Mouse (Mus musculus): ENCODE results near the gene Gemin8. TPM values are rescaled to one million over a fixed set of nuclear protein-coding genes. Genes with fewer than 3 reads are reported as not detected.

Gemin8 gene
- polyA plus RNA-seq, 1 experiment from 2014 or later: 8.0 TPM

DNA sequence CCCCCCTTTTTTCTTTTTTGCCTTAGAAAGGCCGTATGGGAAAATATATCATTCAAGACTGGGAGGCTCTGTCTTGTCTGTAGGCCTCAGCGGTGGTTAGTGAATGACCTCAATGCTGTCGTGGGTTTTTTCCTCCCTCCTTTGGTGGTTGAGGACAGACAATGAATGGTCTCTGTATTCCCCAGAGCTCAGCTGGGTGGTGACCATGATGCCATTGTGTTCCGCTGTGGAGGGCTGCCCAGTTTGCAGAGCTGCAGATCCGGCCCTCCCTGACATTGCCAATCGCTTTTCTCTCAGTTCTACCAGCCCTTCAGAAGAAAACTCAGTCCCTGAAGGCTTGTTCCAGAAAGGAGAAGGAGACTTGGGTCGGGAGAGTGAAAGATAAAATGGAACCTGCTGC lies 3.5 kb downstream of the Gemin8 start:
- no peak overlapping the region for H3K4me3 ChIP-seq (ENCODE audit: low read depth, low read length)
- no peak overlapping the region for H3K4me2 ChIP-seq (ENCODE audit: low read depth, low read length)
- 37% methylated on average over 7 of the region's 7 CpGs for WGBS

DNA sequence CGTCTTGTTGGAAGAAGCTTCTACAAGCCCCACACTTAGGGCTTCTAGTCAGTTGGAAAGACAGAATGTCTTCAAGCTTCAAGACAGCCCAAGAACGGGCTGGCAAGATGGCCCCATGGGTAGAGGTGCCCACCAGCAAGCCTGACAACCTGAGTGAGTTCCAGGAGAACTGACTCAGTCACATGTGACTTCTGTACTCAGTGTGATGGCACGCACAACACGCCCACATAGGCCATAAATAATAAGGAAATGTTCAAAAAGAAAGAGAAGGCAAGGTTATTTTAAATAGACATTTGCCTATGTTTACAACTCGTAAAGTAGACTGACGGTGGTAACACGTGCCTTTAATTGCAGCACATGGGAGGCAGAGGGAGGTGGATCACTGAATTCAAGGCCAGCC lies 7.7 kb downstream of the Gemin8 start:
- no peak for ATAC-seq (ENCODE audit: low read depth)
- H3K4me2 ChIP-seq (ENCODE audit: low read depth, low read length): no peak overlapping the region
- H3K27ac ChIP-seq (ENCODE audit: low read depth, low read length): no peak overlapping the region
- no peaks in the 10 kb centered on the region for H3K36me3 ChIP-seq (ENCODE audit: control insufficient read depth, insufficient read depth, low read length)
- H3K9me3 ChIP-seq (ENCODE audit: control insufficient read depth, low read length): no peaks in the 10 kb centered on the region
- H3K4me1 ChIP-seq (ENCODE audit: control insufficient read depth, insufficient read depth, low read length): no peaks in the 10 kb centered on the region
- WGBS: 92% methylated on average over 7 of the region's 7 CpGs
- no peak overlapping the region for H3K4me3 ChIP-seq (ENCODE audit: low read depth, low read length)
- H3K27me3 ChIP-seq (ENCODE audit: control insufficient read depth, insufficient read depth, low read length): no peaks in the 10 kb centered on the region
- no peak overlapping the region for H3K9ac ChIP-seq (replicated peaks; ENCODE audit: low read depth, low read length)

More for the DNA sequence above, 3.5 kb downstream of the Gemin8 start:
- no peaks in the 10 kb centered on the region for H3K4me1 ChIP-seq (ENCODE audit: control insufficient read depth, insufficient read depth, low read length)
- no peaks in the 10 kb centered on the region for H3K36me3 ChIP-seq (ENCODE audit: control insufficient read depth, insufficient read depth, low read length)
- peak; percentile 22; the same call in 1 of the 2 replicates for ATAC-seq (ENCODE audit: low read depth)
- no peaks in the 10 kb centered on the region for H3K27me3 ChIP-seq (ENCODE audit: control insufficient read depth, insufficient read depth, low read length)
- no peak overlapping the region for H3K9ac ChIP-seq (replicated peaks; ENCODE audit: low read depth, low read length)
- H3K9me3 ChIP-seq (ENCODE audit: control insufficient read depth, low read length): no peaks in the 10 kb centered on the region
- H3K27ac ChIP-seq (ENCODE audit: low read depth, low read length): peak overlapping the region; percentile 35

DNA sequence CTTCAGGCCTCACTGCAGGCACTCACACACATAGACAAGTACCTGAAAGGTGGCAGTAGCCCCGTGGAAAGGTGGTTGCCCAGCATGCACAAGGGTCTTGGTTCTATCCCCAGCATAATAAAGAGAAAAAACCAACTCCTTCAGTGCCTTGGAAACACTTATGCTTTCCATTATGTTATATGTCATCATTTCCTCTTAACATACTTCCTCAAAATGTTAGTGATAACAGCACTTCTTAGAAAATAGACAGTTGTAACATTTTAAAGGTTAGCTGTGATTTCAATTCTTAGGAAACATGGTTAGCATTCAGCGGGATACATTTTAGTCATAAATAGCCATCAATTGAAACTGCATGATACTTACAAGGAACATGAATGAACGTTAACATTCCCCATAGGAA lies 12.8 kb downstream of the Gemin8 start:
- ATAC-seq (ENCODE audit: low read depth): no peak

DNA sequence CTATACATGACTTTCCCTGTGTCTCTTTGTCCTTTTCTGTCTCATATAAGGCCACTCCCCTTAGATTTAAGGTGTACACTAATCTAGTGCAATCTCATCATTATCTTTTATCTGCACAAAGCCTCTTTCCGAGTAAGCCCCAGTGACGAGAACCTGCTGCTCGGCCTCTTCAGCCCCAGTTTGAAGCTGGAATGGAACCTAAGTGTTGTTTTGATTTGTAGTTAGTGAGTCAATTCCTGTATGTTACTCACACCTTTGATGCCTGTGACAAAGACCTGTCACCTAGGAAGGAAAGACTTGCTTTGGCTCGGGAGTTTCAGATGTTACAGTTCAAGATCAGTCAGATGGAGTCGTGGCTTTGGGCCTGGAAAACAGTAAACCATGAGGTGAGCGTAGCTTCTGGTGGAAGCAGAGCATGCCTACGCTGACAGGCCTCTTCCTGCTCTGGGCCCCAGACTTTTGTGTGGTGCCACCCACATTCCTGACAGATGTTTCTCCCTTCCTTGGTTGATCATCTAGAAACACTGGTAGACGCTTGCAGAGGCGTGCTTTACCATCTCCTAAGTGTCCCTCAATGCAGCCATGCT lies 15.2 kb downstream of the Gemin8 start:
- H3K36me3 ChIP-seq (ENCODE audit: control insufficient read depth, insufficient read depth, low read length): no peaks in the 10 kb centered on the region
- no peak for ATAC-seq (ENCODE audit: low read depth)
- no peaks in the 10 kb centered on the region for H3K9me3 ChIP-seq (ENCODE audit: control insufficient read depth, low read length)
- H3K4me1 ChIP-seq (ENCODE audit: control insufficient read depth, insufficient read depth, low read length): no peaks in the 10 kb centered on the region
- no peak overlapping the region for H3K9ac ChIP-seq (replicated peaks; ENCODE audit: low read depth, low read length)
- no peak overlapping the region for H3K4me3 ChIP-seq (ENCODE audit: low read depth, low read length)
- 94% methylated on average over 9 of the region's 9 CpGs for WGBS
- no peaks in the 10 kb centered on the region for H3K27me3 ChIP-seq (ENCODE audit: control insufficient read depth, insufficient read depth, low read length)
- H3K27ac ChIP-seq (ENCODE audit: low read depth, low read length): no peak overlapping the region
- H3K4me2 ChIP-seq (ENCODE audit: low read depth, low read length): no peak overlapping the region

More for the DNA sequence above, 12.8 kb downstream of the Gemin8 start:
- Histone ChIP-seq H3K9me3 (ENCODE audit: control insufficient read depth, low read length) (no peaks in the 10 kb centered on the region), H3K27ac (ENCODE audit: low read depth, low read length) (no peak overlapping the region), H3K36me3 (ENCODE audit: control insufficient read depth, insufficient read depth, low read length) (no peaks in the 10 kb centered on the region), H3K27me3 (ENCODE audit: control insufficient read depth, insufficient read depth, low read length) (no peaks in the 10 kb centered on the region), H3K4me2 (ENCODE audit: low read depth, low read length) (no peak overlapping the region), H3K9ac (replicated peaks; ENCODE audit: low read depth, low read length) (no peak overlapping the region), H3K4me3 (ENCODE audit: low read depth, low read length) (no peak overlapping the region), H3K4me1 (ENCODE audit: control insufficient read depth, insufficient read depth, low read length) (no peaks in the 10 kb centered on the region)
- 79% methylated on average over 3 of the region's 3 CpGs for WGBS

DNA sequence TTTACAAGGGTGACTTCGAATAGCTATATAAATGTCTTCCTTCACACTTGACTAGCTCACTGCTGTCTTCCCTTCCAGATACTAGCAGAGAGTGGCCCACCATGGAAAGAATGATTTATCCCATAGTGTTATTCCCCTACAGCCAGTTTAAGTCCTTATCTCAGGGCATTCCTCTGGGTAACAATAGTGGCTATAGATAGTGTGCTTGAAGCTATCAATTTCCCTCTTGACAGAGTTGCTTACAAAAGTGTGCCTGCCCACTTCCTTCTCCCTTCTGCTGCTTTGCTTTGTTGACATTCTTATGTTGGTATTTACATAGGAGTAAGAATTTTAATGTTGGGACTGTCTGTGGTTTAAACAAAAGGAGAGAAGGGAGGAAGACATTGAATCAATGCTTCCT lies 17.5 kb downstream of the Gemin8 start:
- H3K9me3 ChIP-seq (ENCODE audit: control insufficient read depth, low read length): no peaks in the 10 kb centered on the region
- H3K36me3 ChIP-seq (ENCODE audit: control insufficient read depth, insufficient read depth, low read length): no peaks in the 10 kb centered on the region
- H3K4me1 ChIP-seq (ENCODE audit: control insufficient read depth, insufficient read depth, low read length): no peaks in the 10 kb centered on the region
- ATAC-seq (ENCODE audit: low read depth): no peak
- H3K4me3 ChIP-seq (ENCODE audit: low read depth, low read length): no peak overlapping the region
- no peak overlapping the region for H3K9ac ChIP-seq (replicated peaks; ENCODE audit: low read depth, low read length)
- no peaks in the 10 kb centered on the region for H3K27me3 ChIP-seq (ENCODE audit: control insufficient read depth, insufficient read depth, low read length)
- H3K27ac ChIP-seq (ENCODE audit: low read depth, low read length): no peak overlapping the region
- H3K4me2 ChIP-seq (ENCODE audit: low read depth, low read length): no peak overlapping the region
- 71% methylated on average over 1 of the region's 1 CpGs for WGBS

DNA sequence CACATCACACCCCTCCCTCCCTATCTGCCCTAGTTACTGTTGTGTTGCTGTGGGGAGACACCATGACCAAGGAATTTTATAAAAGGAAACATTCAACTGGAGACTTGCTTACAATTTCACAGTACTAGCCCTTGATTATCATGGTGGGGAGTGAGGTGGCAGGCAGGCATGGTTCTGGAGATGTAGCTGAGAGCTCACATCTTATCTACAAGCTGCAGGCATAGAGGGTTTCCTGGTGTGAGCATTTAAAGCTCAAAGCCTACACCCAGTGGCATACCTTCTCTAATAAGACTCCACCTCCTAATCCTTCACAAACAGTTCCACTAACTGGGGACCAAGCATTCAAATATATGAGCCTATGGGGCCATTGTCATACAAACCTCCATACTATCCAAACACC lies 26.1 kb downstream of the Gemin8 start:
- ATAC-seq (ENCODE audit: low read depth): no peak
- H3K27ac ChIP-seq (ENCODE audit: low read depth, low read length): no peak overlapping the region
- no peak overlapping the region for H3K4me2 ChIP-seq (ENCODE audit: low read depth, low read length)
- no peaks in the 10 kb centered on the region for H3K36me3 ChIP-seq (ENCODE audit: control insufficient read depth, insufficient read depth, low read length)
- no peak overlapping the region for H3K4me3 ChIP-seq (ENCODE audit: low read depth, low read length)
- no peaks in the 10 kb centered on the region for H3K4me1 ChIP-seq (ENCODE audit: control insufficient read depth, insufficient read depth, low read length)
- no peak overlapping the region for H3K9ac ChIP-seq (replicated peaks; ENCODE audit: low read depth, low read length)
- no peaks in the 10 kb centered on the region for H3K9me3 ChIP-seq (ENCODE audit: control insufficient read depth, low read length)
- no peaks in the 10 kb centered on the region for H3K27me3 ChIP-seq (ENCODE audit: control insufficient read depth, insufficient read depth, low read length)

DNA sequence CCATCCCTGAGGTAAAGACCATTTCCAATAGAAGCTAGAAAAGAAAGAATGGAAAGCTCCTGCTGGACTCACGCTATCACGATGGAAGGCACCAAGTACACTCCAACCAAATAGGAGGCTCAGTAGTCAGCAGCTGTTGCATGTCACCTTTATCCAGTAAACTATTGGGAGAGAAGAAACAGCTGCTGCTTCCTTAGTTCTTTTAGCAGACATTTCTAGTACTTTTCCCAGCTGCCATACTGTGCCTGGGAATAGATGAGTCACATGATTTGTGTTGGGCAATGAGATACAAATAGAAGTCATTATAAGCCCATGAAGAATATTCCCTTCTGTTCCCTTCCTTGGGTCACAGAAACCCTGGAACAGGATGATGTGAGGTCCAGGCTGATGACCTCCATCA lies 28.0 kb downstream of the Gemin8 start:
- no peaks in the 10 kb centered on the region for H3K36me3 ChIP-seq (ENCODE audit: control insufficient read depth, insufficient read depth, low read length)
- no peaks in the 10 kb centered on the region for H3K27me3 ChIP-seq (ENCODE audit: control insufficient read depth, insufficient read depth, low read length)
- no peaks in the 10 kb centered on the region for H3K9me3 ChIP-seq (ENCODE audit: control insufficient read depth, low read length)
- no peak for ATAC-seq (ENCODE audit: low read depth)
- no peak overlapping the region for H3K4me2 ChIP-seq (ENCODE audit: low read depth, low read length)
- H3K4me1 ChIP-seq (ENCODE audit: control insufficient read depth, insufficient read depth, low read length): no peaks in the 10 kb centered on the region
- WGBS: 96% methylated on average over 2 of the region's 2 CpGs
- H3K27ac ChIP-seq (ENCODE audit: low read depth, low read length): no peak overlapping the region
- H3K9ac ChIP-seq (replicated peaks; ENCODE audit: low read depth, low read length): no peak overlapping the region
- H3K4me3 ChIP-seq (ENCODE audit: low read depth, low read length): no peak overlapping the region

DNA sequence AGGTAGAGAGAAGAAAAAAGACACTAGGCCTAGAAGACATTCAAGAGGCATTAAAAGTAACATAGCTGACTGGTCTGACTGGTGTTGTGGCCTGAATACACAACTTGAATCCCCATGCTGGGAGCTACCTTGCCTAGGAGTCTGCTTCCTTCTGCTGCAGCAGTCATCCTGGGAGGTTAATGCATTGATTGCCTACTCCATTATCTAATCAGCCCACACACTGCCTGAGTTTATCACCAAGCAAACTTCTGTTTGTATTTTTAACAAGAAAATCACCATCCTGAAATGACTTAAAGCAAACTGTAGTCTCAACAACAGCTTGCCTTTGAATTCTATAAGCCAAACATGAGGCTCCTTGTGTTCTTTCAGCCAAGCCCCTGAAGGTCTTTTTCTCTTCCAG lies 29.6 kb downstream of the Gemin8 start:
- ATAC-seq (ENCODE audit: low read depth): no peak
- Histone ChIP-seq H3K4me3 (ENCODE audit: low read depth, low read length) (no peak overlapping the region), H3K9me3 (ENCODE audit: control insufficient read depth, low read length) (no peaks in the 10 kb centered on the region), H3K4me2 (ENCODE audit: low read depth, low read length) (no peak overlapping the region), H3K4me1 (ENCODE audit: control insufficient read depth, insufficient read depth, low read length) (no peaks in the 10 kb centered on the region), H3K9ac (replicated peaks; ENCODE audit: low read depth, low read length) (no peak overlapping the region), H3K27me3 (ENCODE audit: control insufficient read depth, insufficient read depth, low read length) (no peaks in the 10 kb centered on the region), H3K36me3 (ENCODE audit: control insufficient read depth, insufficient read depth, low read length) (no peaks in the 10 kb centered on the region), H3K27ac (ENCODE audit: low read depth, low read length) (no peak overlapping the region)

DNA sequence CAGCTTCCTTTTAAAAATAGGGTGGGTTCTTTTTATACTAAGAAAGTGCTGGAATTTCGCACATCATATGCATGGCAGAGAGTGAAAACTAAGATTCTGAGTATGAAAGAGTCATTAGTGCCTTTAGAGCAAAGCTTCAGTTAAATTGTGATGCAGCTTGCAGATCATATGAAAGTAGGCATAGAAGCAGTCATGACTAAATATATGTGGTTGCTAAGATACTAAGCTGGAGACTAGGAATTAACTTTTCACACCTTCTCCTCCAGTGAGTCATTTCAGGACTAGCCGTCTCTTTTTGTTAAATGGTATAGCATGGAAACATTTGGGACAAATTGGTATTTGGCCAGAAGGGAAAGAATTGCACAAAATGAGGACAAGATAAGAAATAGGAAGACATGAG lies 44.3 kb downstream of the Gemin8 start:
- no peak overlapping the region for H3K9ac ChIP-seq (replicated peaks; ENCODE audit: low read depth, low read length)
- ATAC-seq (ENCODE audit: low read depth): no peak
- no peaks in the 10 kb centered on the region for H3K27me3 ChIP-seq (ENCODE audit: control insufficient read depth, insufficient read depth, low read length)
- no peak overlapping the region for H3K4me2 ChIP-seq (ENCODE audit: low read depth, low read length)
- H3K4me3 ChIP-seq (ENCODE audit: low read depth, low read length): no peak overlapping the region
- H3K36me3 ChIP-seq (ENCODE audit: control insufficient read depth, insufficient read depth, low read length): no peaks in the 10 kb centered on the region
- no peak overlapping the region for H3K27ac ChIP-seq (ENCODE audit: low read depth, low read length)
- H3K9me3 ChIP-seq (ENCODE audit: control insufficient read depth, low read length): no peaks in the 10 kb centered on the region
- H3K4me1 ChIP-seq (ENCODE audit: control insufficient read depth, insufficient read depth, low read length): no peaks in the 10 kb centered on the region
- 74% methylated on average over 2 of the region's 2 CpGs for WGBS

All from neural tube, embryonic 14.5 days (tissue).